Mouse (Mus musculus): Measurements from ENCODE around the gene Col7a1.
A peak's percentile ranks its signal among the peaks of the same experiment; 100 is the strongest.

Gene Col7a1

DNA sequence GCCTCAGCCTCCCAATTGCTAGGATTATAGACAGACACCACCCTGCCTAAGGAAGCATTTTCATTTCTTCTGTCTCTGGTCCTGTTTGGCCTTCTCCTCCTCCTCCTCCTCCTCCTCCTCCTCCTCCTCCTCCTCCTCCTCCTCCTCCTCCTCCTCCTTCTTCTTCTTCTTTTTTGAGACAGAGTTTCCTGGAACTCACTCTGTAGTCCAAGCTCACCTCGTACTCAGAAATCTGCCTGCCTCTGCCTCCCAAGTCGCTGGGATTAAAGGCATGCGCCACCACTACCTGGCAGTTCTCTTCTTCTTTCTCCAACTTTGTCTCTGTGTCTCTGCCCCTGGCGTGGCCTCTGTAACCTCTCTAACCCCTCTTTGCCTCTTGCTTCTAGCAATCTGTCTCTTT lies 32.3 kb downstream of the Col7a1 start, which contains the start of gene Ucn2:
TSS of gene Ucn2 (plus strand) at position 301 of the 400 bp plus-strand sequence.
- DNase-seq (ENCODE audit: low spot score), result no peak

DNA sequence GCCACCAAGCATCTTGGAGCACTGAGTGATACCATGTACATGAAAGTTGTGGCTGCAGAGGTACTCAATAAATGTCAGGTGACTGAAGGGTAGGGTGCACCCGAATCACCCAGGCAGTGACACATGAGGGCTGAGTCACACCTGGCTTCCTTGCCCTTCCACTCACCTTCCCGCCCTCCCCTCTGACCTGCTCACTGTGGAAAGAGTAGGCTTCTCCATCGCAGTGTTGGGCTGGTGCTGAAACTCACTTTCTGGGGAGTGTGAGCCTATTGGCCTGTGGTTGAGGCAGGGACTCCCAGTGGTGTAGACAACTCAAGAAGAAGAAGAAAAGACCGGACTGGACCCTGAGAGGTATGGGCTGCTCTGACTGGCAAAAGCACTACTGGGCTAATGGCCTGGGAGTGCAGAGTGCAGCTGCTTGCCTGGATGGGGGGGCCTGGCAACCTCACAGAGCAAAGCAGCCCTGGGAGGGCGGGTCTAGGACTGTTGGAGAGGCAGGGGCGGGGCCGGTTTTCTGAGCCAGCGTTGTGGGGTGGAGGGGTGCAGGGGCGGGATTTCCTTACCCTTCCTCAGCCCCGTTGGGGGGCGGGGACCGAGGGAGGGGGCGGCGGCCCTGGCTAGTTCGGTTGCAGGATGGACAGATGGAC lies 34.4 kb downstream of the Col7a1 start:
- DNase-seq (ENCODE audit: low spot score), result peak; percentile 32

DNA sequence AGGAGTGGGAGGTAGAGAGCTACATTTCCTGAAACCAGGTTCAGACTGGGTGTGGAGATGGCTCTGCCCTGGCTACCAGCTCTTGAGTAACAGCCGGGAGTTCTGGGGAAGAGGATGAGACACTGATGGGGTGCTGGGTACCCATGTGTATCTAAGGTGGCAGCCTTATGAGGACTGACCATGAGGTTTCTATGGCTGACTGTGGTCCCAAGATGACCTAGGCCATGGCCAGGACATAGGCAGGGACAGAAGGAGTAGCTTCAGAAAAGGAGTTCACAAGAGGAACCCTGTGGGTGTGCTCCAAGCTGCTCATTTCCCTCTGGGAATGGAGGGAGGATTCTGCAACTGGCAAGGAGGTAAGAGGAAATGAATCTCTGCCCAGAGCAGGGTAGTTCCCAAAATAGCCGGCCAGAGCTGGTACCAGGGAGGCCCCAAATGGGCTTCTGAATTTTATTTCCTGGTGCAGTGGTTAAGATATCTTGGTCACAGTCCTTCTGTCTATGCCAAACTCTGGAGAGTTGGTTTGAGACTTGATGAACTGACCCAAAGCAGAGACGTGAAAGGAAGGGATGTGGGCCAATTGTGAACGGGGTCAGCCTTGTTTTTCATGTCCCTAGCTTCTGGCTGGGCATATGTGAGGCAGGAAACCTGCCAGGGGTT lies 36.5 kb downstream of the Col7a1 start:
- DNase-seq (ENCODE audit: low spot score), result no peak

DNA sequence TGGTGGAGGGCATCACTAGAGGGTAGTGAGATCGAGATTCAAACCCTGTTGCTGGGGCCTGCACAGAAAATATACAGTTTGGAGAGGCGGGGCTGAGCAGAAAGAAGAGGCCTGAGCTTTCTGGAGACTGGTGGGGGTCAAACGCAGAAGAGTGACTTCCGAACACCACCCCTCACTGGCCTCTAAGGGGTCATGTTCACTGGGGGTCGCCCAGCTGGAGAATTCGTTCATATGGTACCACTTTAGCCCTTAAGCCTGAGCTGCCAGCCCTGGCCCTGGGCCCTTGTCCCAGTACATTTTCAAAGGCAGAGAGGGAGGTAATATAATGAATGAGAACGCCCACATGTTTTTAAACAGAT lies 37.1 kb downstream of the Col7a1 start:
- DNase-seq (ENCODE audit: low spot score), result no peak

DNA sequence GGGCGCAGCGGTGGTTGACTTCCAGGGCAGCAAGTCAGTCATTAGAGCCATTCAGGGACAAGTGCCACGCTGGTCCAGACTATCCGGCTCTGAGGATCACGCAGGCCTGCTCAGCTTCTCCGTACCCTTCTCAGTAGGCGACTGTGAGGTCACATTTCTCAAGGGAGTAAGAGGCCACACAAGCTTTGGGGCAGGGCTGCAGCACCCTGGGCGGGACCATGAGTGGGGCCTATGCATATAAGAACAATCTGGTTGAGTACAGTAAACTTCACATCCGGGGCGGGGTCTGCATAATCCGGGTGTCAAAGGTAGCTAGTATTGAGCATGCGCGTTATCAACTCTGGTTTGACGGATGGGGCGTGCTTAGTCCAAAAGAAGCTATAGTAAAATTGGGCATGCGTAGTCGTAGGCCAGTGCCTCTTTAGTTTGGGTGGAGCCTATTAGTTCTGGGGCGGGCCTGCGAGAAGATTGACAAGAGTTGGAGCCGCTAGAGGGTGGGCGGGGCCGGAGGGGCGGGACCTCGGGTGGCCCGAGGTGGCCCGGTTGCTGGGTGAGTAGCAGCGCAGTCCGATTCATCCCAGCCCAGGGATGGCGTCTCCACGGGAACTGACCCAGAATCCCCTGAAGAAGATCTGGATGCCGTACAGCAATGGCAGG lies 38.2 kb downstream of the Col7a1 start, which contains the start of gene Pfkfb4:
TSS of gene Pfkfb4 (plus strand) at position 351 of the 657 bp plus-strand sequence.
- DNase-seq (ENCODE audit: low spot score), result peak; percentile 100

DNA sequence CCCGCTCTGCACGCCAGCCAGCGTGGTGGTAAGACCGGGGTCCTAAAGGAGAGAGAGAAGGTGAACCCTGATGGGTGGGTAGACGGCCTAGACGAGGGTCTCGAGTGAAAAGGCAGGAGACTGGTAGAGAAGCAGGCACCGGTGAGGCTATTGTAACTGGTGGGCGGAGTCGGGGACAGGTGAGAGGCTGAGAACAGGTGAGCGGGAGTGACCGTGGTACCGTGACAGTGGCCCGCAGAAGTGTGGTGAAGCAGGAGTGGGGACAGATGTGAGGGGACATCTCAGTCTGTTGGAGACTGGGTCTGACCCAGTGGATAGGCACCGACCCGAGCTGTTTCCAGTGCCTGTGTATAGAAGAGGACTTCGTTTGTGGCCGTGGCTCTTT lies 38.7 kb downstream of the Col7a1 start:
- DNase-seq (ENCODE audit: low spot score), result peak; percentile 39

DNA sequence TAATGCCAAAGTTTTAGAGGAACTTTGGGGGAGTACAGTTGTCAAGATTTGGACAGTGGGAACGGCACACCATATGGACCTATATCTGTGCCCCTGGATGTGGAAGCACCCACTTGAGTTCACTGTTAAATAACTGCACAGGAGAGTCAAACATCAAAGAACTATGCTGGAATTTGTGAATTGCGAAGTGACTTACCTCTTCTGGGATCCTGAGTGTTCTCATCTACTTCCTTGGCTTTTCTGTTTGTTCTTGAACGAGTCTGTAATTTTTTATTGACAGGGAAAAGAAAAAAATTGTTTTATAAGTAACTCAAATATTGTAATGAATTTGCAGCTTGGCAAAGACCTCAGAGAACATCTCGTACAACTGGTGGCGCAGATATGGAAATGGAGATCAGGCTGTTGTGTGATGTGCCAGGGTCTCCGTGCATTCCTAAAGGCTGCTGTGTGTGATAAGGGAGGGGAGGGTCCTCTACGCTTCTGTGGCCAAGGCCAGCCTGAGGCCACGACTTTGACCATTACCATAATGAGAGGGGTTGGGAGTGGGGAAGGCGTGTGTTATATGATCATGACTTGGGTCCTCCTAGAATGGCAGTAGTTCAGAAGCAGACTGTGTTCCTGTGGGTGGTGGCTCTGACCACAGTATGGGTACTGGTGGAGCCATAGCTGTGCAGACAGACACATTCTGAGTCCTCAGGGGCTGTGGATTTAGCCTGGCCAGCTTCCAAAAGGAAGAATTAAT lies 39.4 kb downstream of the Col7a1 start:
- peak; percentile 45 for DNase-seq (ENCODE audit: low spot score)

DNA sequence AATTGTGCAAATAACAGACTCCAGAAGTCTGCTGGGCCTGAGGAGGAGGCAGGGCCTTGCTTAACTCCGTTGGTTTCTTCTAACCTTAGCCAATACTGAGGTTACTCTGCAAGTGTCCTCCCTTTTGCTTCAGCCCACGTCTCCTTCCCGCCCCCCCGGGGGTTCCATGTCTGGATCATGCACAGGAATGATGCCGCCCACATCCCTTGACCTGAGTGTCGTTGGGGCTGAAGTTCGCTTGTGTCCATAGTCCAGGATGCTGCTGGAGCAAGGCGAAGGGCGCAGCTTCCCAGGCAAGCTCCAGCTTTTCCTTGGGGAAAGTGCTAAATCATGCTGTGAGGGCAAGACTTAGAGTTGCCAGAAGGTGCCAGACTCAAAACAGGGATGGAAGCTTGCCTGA lies 43.0 kb downstream of the Col7a1 start:
- peak; percentile 14 for DNase-seq (ENCODE audit: low spot score)

DNA sequence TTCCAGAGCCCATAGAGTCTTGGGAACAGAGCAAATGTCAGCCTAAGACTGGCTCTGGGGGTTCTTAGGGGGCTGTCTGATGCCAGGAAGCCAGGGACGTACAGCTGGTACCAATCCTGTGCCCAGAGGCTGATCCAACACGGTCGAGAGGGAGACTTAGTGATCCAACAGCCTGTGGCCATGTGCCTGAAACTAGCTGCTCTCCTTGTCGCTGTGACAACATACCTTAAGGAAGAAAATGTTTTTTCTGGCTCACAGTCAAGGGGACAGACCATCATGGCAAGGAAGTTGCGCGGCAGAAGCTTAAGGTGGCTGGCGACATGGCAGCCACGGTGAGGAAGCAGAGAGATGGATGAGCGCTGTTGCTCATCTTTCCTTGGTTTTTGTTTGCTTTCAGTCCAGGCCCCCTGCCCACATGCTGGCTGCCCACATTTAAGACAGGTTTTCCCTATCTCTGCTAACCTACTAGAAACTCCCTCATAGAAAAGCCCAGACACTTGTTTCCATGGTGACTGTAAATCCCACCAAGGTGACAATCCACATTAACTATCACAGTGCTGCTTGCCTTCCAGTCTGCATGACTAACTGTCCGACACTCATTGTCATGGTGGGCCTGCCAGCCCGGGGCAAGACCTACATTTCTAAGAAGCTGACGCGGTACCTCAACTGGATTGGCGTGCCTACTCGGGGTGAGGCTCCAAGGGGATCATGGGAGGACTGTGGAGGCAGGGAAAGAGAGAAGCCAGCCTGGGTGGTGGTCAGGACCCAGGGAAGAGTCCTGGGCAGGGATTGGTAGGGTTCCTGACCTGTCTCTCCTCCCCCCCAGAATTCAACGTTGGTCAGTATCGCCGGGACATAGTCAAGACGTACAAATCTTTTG lies 45.1 kb downstream of the Col7a1 start:
- peak; percentile 60 for DNase-seq (ENCODE audit: low spot score)

DNA sequence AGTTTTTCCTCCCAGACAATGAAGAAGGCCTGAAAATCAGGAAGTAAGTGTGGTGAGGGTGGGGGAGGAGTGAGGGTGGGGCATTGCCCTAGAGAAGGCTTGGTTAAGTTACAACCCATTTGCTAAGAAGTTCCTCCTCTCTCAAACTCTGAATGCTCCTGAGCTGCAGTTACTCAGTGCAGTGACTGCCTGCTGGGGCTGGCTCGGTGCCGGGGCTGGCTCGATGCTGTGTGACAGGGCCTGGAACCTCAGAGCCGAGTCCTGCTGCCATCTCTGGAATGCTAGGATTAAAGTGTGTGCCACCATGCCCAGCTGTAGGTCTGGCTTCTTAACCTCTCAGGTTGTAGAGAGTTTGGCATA lies 45.8 kb downstream of the Col7a1 start:
- DNase-seq (ENCODE audit: low spot score), result no peak

DNA sequence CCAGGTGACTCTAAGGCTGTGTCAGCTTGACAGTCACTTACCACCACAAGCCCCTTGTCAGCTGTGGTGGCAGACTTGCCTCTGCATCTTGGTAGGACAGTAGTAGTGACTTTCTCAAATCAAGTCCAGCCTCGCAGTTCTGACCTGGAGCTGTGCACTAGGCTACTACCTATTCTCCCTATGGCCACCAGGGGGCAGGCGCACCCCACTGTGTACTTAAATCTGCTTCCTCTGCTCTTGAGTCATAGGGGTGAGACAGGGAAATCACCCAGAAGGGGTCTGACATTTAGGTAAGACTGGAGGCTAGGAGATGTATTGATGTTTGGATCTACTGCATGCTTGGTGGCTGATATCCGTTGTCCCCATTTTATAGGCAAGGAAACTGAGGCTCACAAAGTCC lies 47.3 kb downstream of the Col7a1 start:
- peak; percentile 67 for DNase-seq (ENCODE audit: low spot score)

DNA sequence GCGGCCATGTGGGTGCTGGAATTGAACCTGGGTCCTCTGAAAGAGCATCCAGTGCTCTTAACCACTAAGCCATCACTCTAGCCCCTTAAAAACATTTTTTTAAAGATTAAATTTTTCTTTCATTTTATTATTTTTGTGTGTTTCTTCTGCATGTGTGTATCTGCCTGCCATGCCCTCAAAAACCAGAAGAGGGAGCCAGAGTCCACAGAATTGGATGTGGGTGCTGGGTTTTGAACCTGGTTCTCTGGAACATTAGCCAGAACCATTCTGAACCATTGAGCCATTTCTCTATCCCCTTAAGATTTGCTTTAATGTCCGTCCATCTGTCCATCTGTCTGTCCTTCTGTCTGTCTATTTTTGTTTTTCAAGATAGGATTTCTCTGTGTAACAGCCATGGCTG lies 49.8 kb downstream of the Col7a1 start:
- peak; percentile 48 for DNase-seq (ENCODE audit: low spot score)

DNA sequence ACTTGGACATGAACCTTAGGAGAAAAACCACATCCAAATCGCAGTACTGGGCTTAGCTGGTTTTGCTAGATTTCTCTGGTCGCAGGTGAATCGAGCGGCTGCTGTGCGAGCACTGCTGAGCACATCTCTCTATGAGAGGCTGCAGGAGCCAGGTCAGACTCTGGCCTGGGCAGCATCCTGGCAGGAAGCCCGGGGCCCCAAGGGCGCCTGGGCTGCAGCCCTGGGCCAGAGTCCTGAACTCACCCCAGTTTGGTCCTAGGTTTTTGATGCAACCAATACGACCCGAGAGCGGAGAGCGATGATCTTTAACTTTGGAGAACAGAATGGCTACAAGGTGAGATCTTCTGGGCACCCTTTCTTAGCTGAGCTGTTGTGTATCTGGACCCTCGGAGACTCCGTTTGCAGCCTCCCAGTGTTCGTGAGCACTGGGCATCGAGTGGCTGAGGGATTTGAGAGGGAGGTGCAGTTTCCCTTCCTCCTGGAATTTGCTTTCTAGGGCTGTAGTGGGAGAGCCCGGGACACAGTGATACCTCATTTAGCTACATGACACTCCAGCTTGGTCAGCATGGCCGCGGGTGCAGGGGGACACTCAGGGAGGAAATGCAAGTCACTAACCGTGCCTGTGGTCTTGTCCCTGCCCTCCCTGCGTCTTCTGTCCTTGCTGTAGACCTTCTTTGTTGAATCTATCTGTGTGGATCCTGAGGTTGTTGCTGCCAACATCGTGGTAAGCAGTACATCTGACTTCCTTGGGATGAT lies 53.8 kb downstream of the Col7a1 start:
- DNase-seq (ENCODE audit: low spot score), result no peak

DNA sequence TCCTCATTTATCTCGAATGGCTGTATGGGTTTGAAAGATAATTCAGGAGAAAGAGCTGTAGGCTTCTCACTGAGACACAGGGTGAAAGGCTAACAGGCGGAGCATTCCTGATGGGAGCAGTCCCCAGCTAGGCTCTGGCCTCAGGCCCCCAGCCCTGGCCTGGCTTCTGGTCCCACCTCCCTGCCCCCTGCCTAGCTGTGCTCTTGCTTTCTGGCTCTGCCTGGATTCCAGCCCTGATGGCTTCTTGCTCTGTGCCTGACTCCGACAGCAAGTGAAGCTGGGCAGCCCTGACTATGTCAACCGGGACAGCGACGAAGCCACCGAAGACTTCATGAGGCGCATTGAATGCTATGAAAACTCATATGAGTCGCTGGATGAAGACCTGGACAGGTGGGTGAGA lies 54.7 kb downstream of the Col7a1 start:
- DNase-seq (ENCODE audit: low spot score), result no peak

DNA sequence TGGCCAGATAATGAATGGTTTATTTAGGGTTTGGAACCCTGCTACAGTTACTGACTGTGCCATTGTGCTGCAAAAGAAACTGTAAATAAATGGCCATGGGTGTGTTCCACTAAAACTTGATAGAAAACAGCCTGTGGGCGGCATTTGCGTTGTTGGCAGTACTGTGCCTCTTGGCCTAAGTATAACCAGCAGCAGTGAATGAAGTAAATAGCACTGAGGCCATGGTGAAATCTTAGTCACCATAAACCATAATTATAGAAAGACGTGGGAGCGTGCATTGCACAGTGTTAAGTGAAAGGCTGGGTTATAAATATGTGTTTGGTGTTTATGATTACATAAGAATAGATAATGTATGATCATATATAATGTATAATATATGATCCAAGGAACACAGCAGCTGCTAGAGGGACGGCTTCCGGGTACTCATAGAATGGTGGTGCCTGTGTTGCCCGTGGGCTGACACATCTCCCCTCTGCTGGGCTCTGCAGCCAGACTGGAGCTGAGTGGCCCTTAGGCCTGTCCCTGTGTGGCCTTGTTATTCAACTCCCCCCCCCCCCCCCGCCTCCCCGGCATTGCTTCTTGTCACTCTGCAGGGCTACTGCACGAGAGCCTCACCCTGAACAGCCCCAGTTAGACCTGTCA lies 55.7 kb downstream of the Col7a1 start:
- DNase-seq (ENCODE audit: low spot score), result no peak

DNA sequence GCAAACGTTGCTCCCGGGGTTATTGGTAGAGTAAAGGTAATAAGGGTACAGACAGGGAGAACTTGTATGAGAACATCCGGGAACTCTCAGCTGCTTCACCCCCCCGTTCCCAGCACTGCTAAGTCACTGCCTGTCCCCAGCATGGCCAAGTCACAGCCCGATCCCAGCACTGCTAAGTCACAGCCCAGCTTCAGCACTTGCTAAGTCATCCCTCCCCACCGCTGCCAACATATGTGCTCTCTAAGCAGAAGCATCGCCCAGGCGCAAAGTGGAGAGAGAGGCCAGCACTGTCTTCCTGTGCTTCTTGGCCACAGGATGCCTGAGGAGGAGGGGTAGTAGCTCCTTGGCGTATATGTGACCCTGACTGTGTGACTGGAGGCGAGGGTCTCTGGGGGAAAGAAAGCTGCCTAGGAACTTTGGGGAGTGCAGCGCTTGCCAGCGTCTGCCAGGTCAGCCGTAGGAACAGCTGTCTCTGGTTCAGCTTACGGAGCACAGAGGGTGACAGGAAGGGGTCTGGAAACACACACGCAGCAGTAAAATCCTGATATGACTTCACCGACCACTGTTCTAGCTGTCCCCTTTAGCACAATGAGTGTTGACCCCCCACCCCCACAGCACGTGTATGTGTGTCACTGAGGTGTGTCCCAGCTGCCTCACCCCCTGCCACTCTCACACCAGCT lies 56.4 kb downstream of the Col7a1 start:
- DNase-seq (ENCODE audit: low spot score), result no peak

DNA sequence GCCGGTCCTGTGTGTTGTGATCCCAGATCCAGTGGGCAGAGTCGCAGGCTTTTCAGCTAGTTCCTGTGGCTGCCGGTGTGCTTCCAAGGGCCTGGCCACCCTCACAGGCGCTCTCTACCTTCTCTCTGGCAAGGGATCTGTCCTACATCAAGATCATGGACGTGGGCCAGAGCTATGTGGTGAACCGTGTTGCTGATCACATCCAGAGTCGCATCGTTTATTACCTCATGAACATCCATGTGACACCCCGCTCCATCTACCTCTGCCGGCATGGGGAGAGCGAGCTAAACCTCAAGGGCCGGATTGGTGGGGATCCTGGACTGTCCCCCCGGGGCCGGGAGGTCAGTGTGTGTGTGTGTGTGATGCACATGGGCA lies 56.9 kb downstream of the Col7a1 start:
- DNase-seq (ENCODE audit: low spot score), result no peak

DNA sequence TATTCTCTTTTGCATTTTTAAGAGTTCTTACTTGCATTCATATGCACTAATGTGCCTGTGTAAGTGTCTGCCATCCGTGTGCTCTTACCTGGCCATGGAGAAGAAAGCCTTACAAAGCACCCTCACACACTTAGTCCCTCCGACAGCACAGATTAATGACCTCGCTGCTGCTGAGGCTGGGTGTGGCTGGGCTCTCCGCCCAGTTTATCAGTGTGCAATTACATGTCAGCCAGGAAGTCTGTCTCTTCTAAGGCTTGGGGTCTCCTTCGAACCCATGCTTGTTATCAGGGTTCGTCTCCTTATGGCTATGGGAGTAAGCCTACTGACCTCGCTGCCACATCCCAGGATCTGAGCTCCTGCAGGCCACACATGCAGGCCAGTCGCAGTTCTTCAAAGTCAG lies 62.0 kb downstream of the Col7a1 start:
- DNase-seq (ENCODE audit: low spot score), result no peak

DNA sequence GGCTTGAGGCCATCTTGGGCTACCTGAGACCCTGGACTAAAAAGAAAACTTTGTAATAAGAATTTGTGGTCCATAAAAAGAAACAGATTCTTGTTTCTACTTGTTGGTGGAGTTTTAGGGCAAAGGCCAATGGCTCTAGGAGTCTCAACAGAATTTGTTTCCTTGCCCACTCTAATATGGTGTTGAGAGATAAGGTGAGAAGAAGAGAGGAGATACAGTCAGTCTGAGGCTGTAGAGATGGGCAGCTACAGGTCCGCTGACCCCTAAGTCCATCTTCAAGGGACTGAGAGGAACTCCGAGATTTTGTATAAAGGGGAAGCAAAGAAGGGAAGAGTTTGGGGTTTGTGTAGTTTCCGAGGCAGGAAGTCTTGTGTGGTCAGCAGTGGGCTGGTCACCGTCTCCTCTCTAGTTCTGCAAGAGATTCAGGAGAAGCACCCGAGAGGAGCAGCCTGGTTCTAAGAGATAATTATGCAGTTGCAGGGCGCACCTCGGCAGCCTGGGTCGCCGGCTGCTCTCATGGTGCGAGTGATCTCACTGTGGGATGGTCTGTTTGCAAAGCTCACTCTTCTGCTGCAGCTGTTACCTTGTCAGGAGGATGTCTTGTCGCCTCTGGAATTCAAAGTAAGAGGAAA lies 63.7 kb downstream of the Col7a1 start:
- no peak for DNase-seq (ENCODE audit: low spot score)

DNA sequence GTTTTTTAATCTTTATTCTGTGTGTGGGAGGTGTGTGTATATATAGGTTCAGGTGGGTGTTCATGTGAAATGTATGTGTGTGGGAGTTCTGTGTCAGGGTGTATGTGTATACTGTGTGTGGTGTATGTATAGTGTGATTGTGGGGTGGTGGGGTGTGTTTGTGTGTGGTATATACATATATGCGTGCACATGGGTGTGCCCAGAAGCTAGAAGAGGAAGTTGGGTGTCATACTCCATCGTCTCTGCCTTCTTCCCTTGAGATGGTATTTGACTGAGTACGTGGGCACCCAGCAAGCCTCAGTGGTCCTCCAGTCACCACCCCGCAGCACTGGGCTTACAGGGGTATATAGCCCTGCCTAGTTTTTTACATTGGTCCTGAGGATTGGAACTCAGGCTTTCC lies 68.0 kb downstream of the Col7a1 start:
- DNase-seq (ENCODE audit: low spot score), result no peak
